Mouse (Mus musculus) hindbrain, embryonic 16.5 days (tissue): ENCODE data around the gene Sf3a3. TPM values are rescaled to one million over a fixed set of nuclear protein-coding genes. Genes with fewer than 3 reads are reported as not detected.

Experiments used
- ATAC-seq: fragments of 200-750 bp; cut with Nextera tagmentation; 2 replicates; pipeline ENCODE4 v1.8.0; 2017; ENCODE audit warnings: moderate TSS enrichment, moderate library complexity
- H3K27ac ChIP-seq: fragments of 300-500 bp; sonication (generic); 2 replicates; pipeline ENCODE4 v1.5.1; 2014; ENCODE audit warnings: low read depth, mild to moderate bottlenecking, control low read depth, low read length, moderate library complexity
- H3K27me3 ChIP-seq: fragments of 300-500 bp; sonication (generic); replicated peaks from 2 replicates; pipeline ENCODE4 v1.6.1; 2014; ENCODE audit warnings: low read length; ENCODE audit not compliant: control insufficient read depth, insufficient read depth
- H3K36me3 ChIP-seq: fragments of 300-500 bp; sonication (generic); 2 replicates; pipeline ENCODE4 v1.6.1; 2014; ENCODE audit warnings: mild to moderate bottlenecking, low read length, moderate library complexity, mixed read lengths; ENCODE audit not compliant: control insufficient read depth, insufficient read depth
- H3K4me1 ChIP-seq: fragments of 300-500 bp; sonication (generic); 2 replicates; pipeline ENCODE4 v1.6.1; 2014; ENCODE audit warnings: low read depth, low read length; ENCODE audit not compliant: control insufficient read depth, insufficient read depth
- H3K4me2 ChIP-seq: fragments of 300-500 bp; sonication (generic); 2 replicates; pipeline ENCODE4 v1.6.1; 2014; ENCODE audit warnings: mild to moderate bottlenecking, low read length, control low read depth, moderate library complexity
- H3K4me3 ChIP-seq: fragments of 300-500 bp; sonication (generic); 2 replicates; pipeline ENCODE4 v1.5.1; 2014; ENCODE audit warnings: mild to moderate bottlenecking, low read length, control low read depth, moderate library complexity
- H3K9ac ChIP-seq: fragments of 300-500 bp; sonication (generic); 2 replicates; pipeline ENCODE4 v1.6.1; 2014; ENCODE audit warnings: low read depth, mild to moderate bottlenecking, control low read depth, low read length, moderate library complexity
- H3K9me3 ChIP-seq: fragments of 300-500 bp; sonication (generic); 2 replicates; pipeline ENCODE4 v1.6.1; 2014; ENCODE audit warnings: mild to moderate bottlenecking, low read length, moderate library complexity; ENCODE audit not compliant: control insufficient read depth
- WGBS: fragments of 180-500 bp; shearing (Covaris S2); extraction: QIAGEN DNeasy Blood & Tissue Kit; methylation state at CpG from one replicate; pipeline ENCODE4 v1.1.7; 2014; 5-methylcytosine and 5-hydroxymethylcytosine counted together
- polyA plus RNA-seq: library from polyadenylated mRNA; unstranded; fragments of >200 nt; fragmentation: Nextera tagmentation; extraction: Ambion mirVana; gene quantifications from 2 replicates; pipeline ENCODE4 v1.2.1, GENCODE M21; 2015

Gene Sf3a3
- polyA plus RNA-seq, 1 experiment from 2014 or later = 86.1 TPM

DNA sequence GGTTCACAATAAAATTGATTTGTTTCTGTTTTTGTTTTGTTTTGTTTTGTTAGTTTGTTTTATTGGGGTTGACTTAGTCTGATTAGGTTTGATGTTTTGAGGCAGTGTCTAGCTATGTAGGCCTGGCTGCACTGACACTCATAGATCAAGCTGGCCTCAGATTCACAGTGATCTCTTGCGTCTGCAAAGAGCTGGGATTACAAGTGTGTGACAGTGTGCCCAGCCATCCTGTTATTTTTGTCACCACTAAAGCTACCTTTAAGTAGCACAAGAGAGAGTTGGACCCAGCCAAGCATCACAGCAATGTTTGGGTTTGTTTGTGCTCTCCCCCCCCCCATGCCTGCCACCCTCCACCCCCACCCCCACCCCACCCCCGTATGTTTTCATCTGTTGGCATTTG, 20.0 kb upstream of the Sf3a3 start:
- WGBS = 90% methylated on average over 2 of the region's 2 CpGs
- Histone ChIP-seq H3K4me3 (no peak overlapping the region), H3K36me3 (no peaks in the 10 kb centered on the region), H3K4me1 (peaks cover 10% of the 10 kb centered on the region), H3K9ac (no peak overlapping the region), H3K27me3 (0 out of 2 replicates have a peak, but pooled peaks cover 3% of the 10 kb centered on the region), H3K27ac (no peak overlapping the region), H3K9me3 (no peaks in the 10 kb centered on the region), H3K4me2 (no peak overlapping the region)
- ATAC-seq = no peak

DNA sequence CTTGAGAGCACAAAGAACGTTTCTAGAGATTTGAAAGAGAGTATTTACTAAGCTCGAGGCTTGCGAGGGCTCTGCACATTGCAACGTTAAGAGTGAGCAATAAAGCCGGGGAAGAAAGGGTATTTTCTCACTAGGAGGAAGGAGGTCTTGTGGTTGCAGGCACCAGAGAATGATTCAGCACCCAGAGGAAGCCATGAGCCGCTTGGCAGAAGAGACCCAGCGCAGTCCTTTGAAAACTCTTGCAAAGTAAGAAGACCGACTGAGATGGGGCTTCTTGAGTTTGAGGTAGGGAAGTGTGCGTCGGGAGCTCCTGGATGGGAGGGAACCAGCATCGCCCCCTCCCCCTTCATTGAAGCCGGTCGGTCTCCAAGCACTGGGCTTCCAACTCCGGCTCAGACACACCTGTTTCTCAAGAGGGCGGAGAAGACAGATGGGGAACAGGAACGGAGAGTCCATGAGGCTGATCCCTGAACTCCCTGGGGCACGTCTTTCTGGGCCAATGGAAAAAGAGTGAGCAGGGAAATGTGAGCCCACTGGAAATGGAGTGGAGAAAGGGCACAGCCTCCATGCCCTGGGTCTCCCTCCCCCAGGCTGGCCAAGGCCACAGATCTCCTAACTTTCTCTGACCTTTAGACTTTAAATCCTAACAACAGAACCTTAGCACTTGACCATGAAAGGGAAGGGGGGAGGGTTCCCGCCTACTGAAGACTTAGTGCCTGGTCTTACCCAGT, 18.6 kb upstream of the Sf3a3 start:
- no peak overlapping the region for H3K4me3 ChIP-seq
- H3K9ac ChIP-seq = no peak overlapping the region
- peaks cover 15% of the 10 kb centered on the region for H3K4me1 ChIP-seq
- H3K9me3 ChIP-seq = no peaks in the 10 kb centered on the region
- WGBS = 15% methylated on average over 18 of the region's 18 CpGs
- no peak overlapping the region for H3K27ac ChIP-seq
- H3K27me3 ChIP-seq = 0 out of 2 replicates have a peak, but pooled peaks cover 5% of the 10 kb centered on the region
- ATAC-seq = no peak
- H3K36me3 ChIP-seq = no peaks in the 10 kb centered on the region
- H3K4me2 ChIP-seq = no peak overlapping the region

- WGBS = 20% methylated on average over 6 of the region's 6 CpGs
- peaks cover 19% of the 10 kb centered on the region for H3K4me1 ChIP-seq
- H3K9ac ChIP-seq = 0 out of 2 replicates have a peak overlapping the region, but pooled peaks have one; percentile 6
- peak overlapping the region; percentile 99 for H3K4me2 ChIP-seq
- H3K27ac ChIP-seq = no peak overlapping the region
- ATAC-seq = no peak
- H3K9me3 ChIP-seq = no peaks in the 10 kb centered on the region
- H3K4me3 ChIP-seq = no peak overlapping the region; the same call in 1 of the 2 replicates
- 0 out of 2 replicates have a peak, but pooled peaks cover 5% of the 10 kb centered on the region for H3K27me3 ChIP-seq
- no peaks in the 10 kb centered on the region for H3K36me3 ChIP-seq
Measured at GRCm38 (mm10) chr4:124699791-124700190, 14.8 kb upstream of the Sf3a3 start.

DNA sequence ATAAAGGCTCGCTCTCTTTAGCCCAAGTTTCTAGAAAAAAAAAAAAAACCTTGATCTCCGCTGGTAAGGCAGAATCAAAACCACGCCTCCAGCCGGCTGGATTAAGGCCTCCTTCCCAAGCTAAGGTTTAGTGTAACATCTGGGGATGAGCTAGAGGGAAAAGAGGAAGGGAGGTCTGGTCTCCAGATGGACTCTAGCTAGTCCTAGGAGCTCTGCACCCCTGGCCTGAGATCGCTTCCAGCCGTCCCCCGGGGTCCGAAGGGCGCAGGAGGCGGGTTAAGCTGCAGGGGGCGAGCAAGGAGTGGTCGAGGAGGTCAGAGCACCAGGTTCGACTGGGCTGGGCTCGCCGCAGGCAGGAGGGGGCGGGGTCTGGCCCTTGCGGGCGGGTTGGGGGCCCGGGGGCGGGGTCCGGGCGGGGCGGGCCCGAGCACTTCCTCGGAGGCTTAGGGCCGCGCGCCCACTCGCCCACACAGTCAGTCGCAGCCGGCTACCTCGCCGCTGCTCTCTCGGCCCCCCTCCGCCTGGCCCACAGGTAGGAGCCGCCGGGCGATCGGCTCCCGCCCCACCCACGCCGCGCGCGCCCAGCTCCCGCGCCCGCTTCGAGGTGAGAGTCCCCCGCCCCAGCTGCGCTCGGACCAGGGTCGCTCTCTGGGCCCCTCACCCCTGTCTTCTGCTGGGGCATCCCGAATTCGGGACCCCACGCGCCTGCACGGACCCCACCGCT, 14.2 kb upstream of the Sf3a3 start, which contains the start of gene Fhl3:
Fhl3 (plus strand) TSS at position 454 of the 724 bp plus-strand sequence.
- Histone ChIP-seq H3K27me3 (0 out of 2 replicates have a peak, but pooled peaks cover 5% of the 10 kb centered on the region), H3K4me1 (peaks cover 20% of the 10 kb centered on the region), H3K36me3 (no peaks in the 10 kb centered on the region), H3K4me2 (peak within 1 kb of the TSS; percentile 99), H3K4me3 (peak within 1 kb of the TSS; percentile 61), H3K27ac (peak within 1 kb of the TSS; percentile 36; the same call in 1 of the 2 replicates), H3K9me3 (no peaks in the 10 kb centered on the region), H3K9ac (peak within 1 kb of the TSS; percentile 70)
- WGBS = 2% methylated on average over 20 of the region's 59 CpGs
- ATAC-seq = peak; percentile 34; the same call in 1 of the 2 replicates

DNA sequence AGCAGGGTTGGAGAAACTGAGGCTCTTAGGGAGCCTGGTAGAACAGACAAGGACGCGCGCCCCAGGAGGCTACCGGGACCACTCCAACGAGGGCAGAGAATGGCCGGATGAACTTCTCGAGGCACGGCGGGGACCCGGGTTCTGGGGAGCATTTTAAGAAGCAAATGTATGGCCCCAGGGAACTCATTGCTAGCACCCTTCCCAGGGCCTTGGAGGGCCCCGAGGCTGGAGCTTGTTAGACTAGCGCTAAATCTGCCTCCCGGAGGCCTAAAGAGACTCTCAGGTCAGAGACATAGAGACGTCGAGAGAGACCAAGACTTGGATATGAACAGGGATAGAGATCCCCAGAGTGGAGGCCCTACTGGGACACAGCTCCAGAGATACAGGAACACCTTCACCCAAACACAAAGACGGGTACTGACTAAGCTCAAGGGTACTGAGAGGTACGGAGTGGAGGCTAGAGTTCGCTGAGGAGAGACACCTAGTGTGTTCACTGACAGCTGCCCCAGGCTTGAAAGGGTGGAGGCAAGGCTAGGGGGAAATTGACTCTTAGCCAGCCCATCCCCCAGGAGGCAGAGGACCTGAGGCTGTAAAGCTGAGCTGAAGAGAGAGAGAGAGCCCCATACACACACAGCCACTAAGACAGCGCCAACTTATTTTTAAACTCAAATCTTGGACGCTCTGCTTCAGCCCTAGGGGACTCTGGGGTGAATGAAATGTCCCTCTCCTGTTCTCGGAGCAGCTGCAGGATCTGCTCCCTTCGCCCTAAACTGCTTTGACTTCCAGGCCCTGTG, 13.3 kb upstream of the Sf3a3 start:
- WGBS = 5% methylated on average over 22 of the region's 22 CpGs
- H3K9ac ChIP-seq = peak overlapping the region; percentile 70
- H3K4me2 ChIP-seq = peak overlapping the region; percentile 99
- peak overlapping the region; percentile 61 for H3K4me3 ChIP-seq
- H3K9me3 ChIP-seq = no peaks in the 10 kb centered on the region
- peak; percentile 62 for ATAC-seq
- H3K36me3 ChIP-seq = no peaks in the 10 kb centered on the region
- peak overlapping the region; percentile 36; the same call in 1 of the 2 replicates for H3K27ac ChIP-seq
- peaks cover 20% of the 10 kb centered on the region for H3K4me1 ChIP-seq
- H3K27me3 ChIP-seq = 0 out of 2 replicates have a peak, but pooled peaks cover 5% of the 10 kb centered on the region

DNA sequence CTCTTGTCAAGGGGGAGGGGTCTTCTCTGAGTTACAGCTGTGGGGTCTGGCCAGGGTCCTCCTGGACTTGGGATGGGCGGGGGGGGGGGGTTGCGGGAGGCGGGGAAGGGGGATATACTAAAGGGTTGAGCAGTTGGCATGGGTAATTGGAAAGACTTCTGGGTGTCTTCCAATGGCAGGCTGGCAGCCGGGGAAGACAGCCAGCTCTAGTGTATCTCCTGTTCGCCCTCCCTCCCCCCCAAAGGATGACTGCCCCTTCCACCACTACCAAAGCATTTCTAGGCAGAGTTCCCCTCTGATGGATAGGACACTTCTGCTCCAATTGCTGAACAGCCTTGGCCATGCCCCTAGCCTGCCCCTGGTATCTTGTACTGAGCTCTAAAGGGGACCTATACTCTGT, 12.7 kb upstream of the Sf3a3 start:
- H3K27me3 ChIP-seq = 0 out of 2 replicates have a peak, but pooled peaks cover 5% of the 10 kb centered on the region
- H3K9ac ChIP-seq = no peak overlapping the region
- H3K9me3 ChIP-seq = no peaks in the 10 kb centered on the region
- peak; percentile 52 for ATAC-seq
- peak overlapping the region; percentile 99 for H3K4me2 ChIP-seq
- peaks cover 20% of the 10 kb centered on the region for H3K4me1 ChIP-seq
- peak overlapping the region; percentile 35; the same call in 1 of the 2 replicates for H3K27ac ChIP-seq
- H3K4me3 ChIP-seq = peak overlapping the region; percentile 61
- no peaks in the 10 kb centered on the region for H3K36me3 ChIP-seq
- WGBS = 17% methylated on average over 5 of the region's 5 CpGs

DNA sequence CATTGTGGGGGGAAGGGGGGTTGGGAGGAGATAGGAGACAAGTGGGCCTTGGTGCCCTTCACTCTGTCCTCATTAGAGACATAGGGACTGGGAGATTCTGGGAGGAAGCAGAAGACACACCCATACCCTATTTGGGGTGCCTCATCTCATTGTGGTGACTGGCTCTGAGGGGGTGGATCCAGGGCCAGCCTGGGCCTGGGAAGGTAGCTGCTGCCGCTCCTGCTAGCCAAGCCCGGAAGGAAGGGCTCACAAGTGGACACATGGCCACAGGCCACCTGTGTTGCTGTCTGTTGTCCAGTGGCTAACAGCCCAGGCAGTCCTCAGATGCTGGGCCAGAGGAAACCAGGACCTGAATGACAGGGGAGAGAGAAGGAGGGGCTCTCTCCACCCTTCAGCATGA, 11.2 kb upstream of the Sf3a3 start:
- Histone ChIP-seq H3K4me1 (peaks cover 20% of the 10 kb centered on the region), H3K9me3 (no peaks in the 10 kb centered on the region), H3K4me3 (no peak overlapping the region), H3K36me3 (no peaks in the 10 kb centered on the region), H3K4me2 (0 out of 2 replicates have a peak overlapping the region, but pooled peaks have one; percentile 3), H3K27me3 (peaks cover 8% of the 10 kb centered on the region; the same call in 1 of the 2 replicates), H3K27ac (no peak overlapping the region), H3K9ac (no peak overlapping the region)
- ATAC-seq = no peak
- WGBS = 59% methylated on average over 2 of the region's 2 CpGs

DNA sequence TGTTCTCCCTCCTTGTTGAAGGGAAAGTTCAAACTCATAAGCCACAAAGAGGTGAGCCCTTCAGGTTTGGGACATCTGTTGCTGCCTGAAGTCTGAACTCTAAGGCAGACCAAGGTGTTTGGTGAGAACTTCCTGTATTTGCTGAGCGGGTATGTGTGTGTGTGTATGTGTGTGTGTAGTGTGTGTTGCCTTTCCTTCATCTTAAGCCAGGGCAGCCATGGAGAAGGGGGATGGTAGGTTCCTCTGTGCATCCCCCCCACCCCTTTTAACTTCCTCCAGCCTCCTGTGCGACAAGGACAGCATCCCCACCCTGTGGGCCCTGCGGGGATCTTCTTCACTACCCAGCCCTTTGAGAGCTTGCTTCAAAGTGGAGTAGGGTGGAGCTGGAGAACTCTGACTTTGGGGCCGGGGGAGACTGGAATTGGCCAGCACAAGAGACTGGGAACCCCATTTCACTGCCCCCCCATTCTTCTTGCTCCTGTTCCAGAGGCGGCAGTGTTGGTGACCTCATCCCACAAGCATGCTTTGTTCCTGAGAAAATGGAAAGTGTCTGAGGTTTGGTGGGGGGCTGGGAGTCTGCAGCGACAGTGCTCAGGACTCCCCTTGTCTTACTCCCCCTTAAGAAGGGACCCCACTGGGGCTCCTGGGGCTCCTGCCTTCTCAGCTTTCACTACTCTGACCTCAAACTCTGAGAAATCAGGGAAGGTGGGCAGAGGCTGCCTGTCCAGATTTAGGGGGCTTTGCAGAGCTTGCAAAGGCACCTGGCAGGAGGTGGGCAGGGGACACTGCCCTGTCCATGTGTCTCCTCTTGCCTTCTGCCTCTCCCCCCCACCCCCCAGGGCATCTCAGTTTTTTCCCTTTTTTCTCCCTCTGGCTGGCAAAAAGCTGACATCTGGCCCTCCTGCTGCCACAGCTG, 10.4 kb upstream of the Sf3a3 start:
- peak overlapping the region; percentile 1; the same call in 1 of the 2 replicates for H3K4me2 ChIP-seq
- H3K9me3 ChIP-seq = no peaks in the 10 kb centered on the region
- H3K27me3 ChIP-seq = peaks cover 8% of the 10 kb centered on the region
- H3K27ac ChIP-seq = peak overlapping the region; percentile 21; the same call in 1 of the 2 replicates
- H3K4me3 ChIP-seq = no peak overlapping the region
- H3K4me1 ChIP-seq = peaks cover 27% of the 10 kb centered on the region
- 6% methylated on average over 6 of the region's 6 CpGs for WGBS
- H3K36me3 ChIP-seq = no peaks in the 10 kb centered on the region
- no peak for ATAC-seq
- H3K9ac ChIP-seq = no peak overlapping the region
